Mouse (Mus musculus): Measurements from ENCODE around the gene Lpar1. TPM values are rescaled to one million over a fixed set of nuclear protein-coding genes. Genes with fewer than 3 reads are reported as not detected.

Lpar1 gene
- 51.9 and 59.1 TPM in 2 replicates for polyA plus RNA-seq (2014; fragmentation: Nextera tagmentation; extraction: Ambion mirVana)

- Histone ChIP-seq H3K4me1 (replicated peaks; ENCODE audit: control insufficient read depth, insufficient read depth, low read length) (0 out of 2 replicates have a peak, but pooled peaks cover 2% of the 10 kb centered on the region), H3K36me3 (ENCODE audit: control insufficient read depth, insufficient read depth, low read length) (no peaks in the 10 kb centered on the region), H3K4me2 (replicated peaks; ENCODE audit: low read depth, low read length) (peak within 1 kb of the TSS; percentile 92), H3K9ac (ENCODE audit: low read depth, low read length) (peak within 1 kb of the TSS; percentile 65), H3K27me3 (ENCODE audit: control insufficient read depth, insufficient read depth, low read length) (no peaks in the 10 kb centered on the region), H3K27ac (ENCODE audit: low read depth, low read length) (peak within 1 kb of the TSS; percentile 24; the same call in 1 of the 2 replicates), H3K9me3 (ENCODE audit: control insufficient read depth, low read length) (no peaks in the 10 kb centered on the region), H3K4me3 (ENCODE audit: low read depth, low read length) (peak within 1 kb of the TSS; percentile 69)
- WGBS: 4% methylated on average over 16 of the region's 19 CpGs
- peak; percentile 68 for ATAC-seq (ENCODE audit: low FRiP score)
- no peak for DNase-seq (ENCODE audit: low spot score)
Measured at GRCm38 (mm10) chr4:58553631-58554358, at the start of gene Lpar1. Gene Lpar1, minus strand, starts transcription at chr4:58553898.

GRCm38 (mm10) chr4:58585942-58586341, 32.2 kb upstream of the Lpar1 start:
- Histone ChIP-seq H3K9me3 (ENCODE audit: control insufficient read depth, low read length) (no peaks in the 10 kb centered on the region), H3K27me3 (ENCODE audit: control insufficient read depth, insufficient read depth, low read length) (no peaks in the 10 kb centered on the region), H3K4me2 (replicated peaks; ENCODE audit: low read depth, low read length) (no peak overlapping the region), H3K4me3 (ENCODE audit: low read depth, low read length) (no peak overlapping the region), H3K36me3 (ENCODE audit: control insufficient read depth, insufficient read depth, low read length) (no peaks in the 10 kb centered on the region), H3K9ac (ENCODE audit: low read depth, low read length) (no peak overlapping the region), H3K4me1 (replicated peaks; ENCODE audit: control insufficient read depth, insufficient read depth, low read length) (no peaks in the 10 kb centered on the region), H3K27ac (ENCODE audit: low read depth, low read length) (no peak overlapping the region)
- ATAC-seq (ENCODE audit: low FRiP score) (no peak), DNase-seq (ENCODE audit: low spot score) (no peak)
- 49% methylated on average over 2 of the region's 2 CpGs for WGBS

GRCm38 (mm10) chr4:58581191-58581590, 27.5 kb upstream of the Lpar1 start:
- H3K4me3 ChIP-seq (ENCODE audit: low read depth, low read length): no peak overlapping the region
- H3K36me3 ChIP-seq (ENCODE audit: control insufficient read depth, insufficient read depth, low read length): no peaks in the 10 kb centered on the region
- DNase-seq (ENCODE audit: low spot score) (no peak), ATAC-seq (ENCODE audit: low FRiP score) (no peak)
- H3K27me3 ChIP-seq (ENCODE audit: control insufficient read depth, insufficient read depth, low read length): no peaks in the 10 kb centered on the region
- no peak overlapping the region for H3K27ac ChIP-seq (ENCODE audit: low read depth, low read length)
- 89% methylated on average over 7 of the region's 7 CpGs for WGBS
- H3K4me1 ChIP-seq (replicated peaks; ENCODE audit: control insufficient read depth, insufficient read depth, low read length): no peaks in the 10 kb centered on the region
- no peak overlapping the region for H3K4me2 ChIP-seq (replicated peaks; ENCODE audit: low read depth, low read length)
- no peak overlapping the region for H3K9ac ChIP-seq (ENCODE audit: low read depth, low read length)
- H3K9me3 ChIP-seq (ENCODE audit: control insufficient read depth, low read length): no peaks in the 10 kb centered on the region

- H3K27me3 ChIP-seq (ENCODE audit: control insufficient read depth, insufficient read depth, low read length): no peaks in the 10 kb centered on the region
- no peak overlapping the region for H3K4me3 ChIP-seq (ENCODE audit: low read depth, low read length)
- ATAC-seq (ENCODE audit: low FRiP score) (no peak), DNase-seq (ENCODE audit: low spot score) (no peak)
- no peak overlapping the region for H3K9ac ChIP-seq (ENCODE audit: low read depth, low read length)
- no peaks in the 10 kb centered on the region for H3K9me3 ChIP-seq (ENCODE audit: control insufficient read depth, low read length)
- H3K4me2 ChIP-seq (replicated peaks; ENCODE audit: low read depth, low read length): no peak overlapping the region
- H3K36me3 ChIP-seq (ENCODE audit: control insufficient read depth, insufficient read depth, low read length): no peaks in the 10 kb centered on the region
- no peaks in the 10 kb centered on the region for H3K4me1 ChIP-seq (replicated peaks; ENCODE audit: control insufficient read depth, insufficient read depth, low read length)
- H3K27ac ChIP-seq (ENCODE audit: low read depth, low read length): no peak overlapping the region
- 87% methylated on average over 5 of the region's 5 CpGs for WGBS
Measured at GRCm38 (mm10) chr4:58580516-58580915, 26.8 kb upstream of the Lpar1 start.

- Histone ChIP-seq H3K27me3 (ENCODE audit: control insufficient read depth, insufficient read depth, low read length) (no peaks in the 10 kb centered on the region), H3K36me3 (ENCODE audit: control insufficient read depth, insufficient read depth, low read length) (no peaks in the 10 kb centered on the region), H3K4me3 (ENCODE audit: low read depth, low read length) (no peak overlapping the region), H3K9me3 (ENCODE audit: control insufficient read depth, low read length) (no peaks in the 10 kb centered on the region), H3K4me2 (replicated peaks; ENCODE audit: low read depth, low read length) (no peak overlapping the region), H3K9ac (ENCODE audit: low read depth, low read length) (no peak overlapping the region), H3K27ac (ENCODE audit: low read depth, low read length) (no peak overlapping the region), H3K4me1 (replicated peaks; ENCODE audit: control insufficient read depth, insufficient read depth, low read length) (no peaks in the 10 kb centered on the region)
- WGBS: 71% methylated on average over 10 of the region's 10 CpGs
- ATAC-seq (ENCODE audit: low FRiP score): no peak
- DNase-seq (ENCODE audit: low spot score): no peak
Measured at GRCm38 (mm10) chr4:58580098-58580497, 26.4 kb upstream of the Lpar1 start.

GRCm38 (mm10) chr4:58578488-58578887, 24.8 kb upstream of the Lpar1 start:
- Histone ChIP-seq H3K27ac (ENCODE audit: low read depth, low read length) (no peak overlapping the region), H3K4me2 (replicated peaks; ENCODE audit: low read depth, low read length) (no peak overlapping the region), H3K36me3 (ENCODE audit: control insufficient read depth, insufficient read depth, low read length) (no peaks in the 10 kb centered on the region), H3K27me3 (ENCODE audit: control insufficient read depth, insufficient read depth, low read length) (no peaks in the 10 kb centered on the region), H3K4me3 (ENCODE audit: low read depth, low read length) (no peak overlapping the region), H3K4me1 (replicated peaks; ENCODE audit: control insufficient read depth, insufficient read depth, low read length) (no peaks in the 10 kb centered on the region), H3K9me3 (ENCODE audit: control insufficient read depth, low read length) (no peaks in the 10 kb centered on the region), H3K9ac (ENCODE audit: low read depth, low read length) (no peak overlapping the region)
- WGBS: 35% methylated on average over 2 of the region's 2 CpGs
- DNase-seq (ENCODE audit: low spot score): peak; percentile 9
- ATAC-seq (ENCODE audit: low FRiP score): no peak

GRCm38 (mm10) chr4:58577382-58578048, 23.8 kb upstream of the Lpar1 start:
- WGBS: 55% methylated on average over 5 of the region's 5 CpGs
- Histone ChIP-seq H3K4me2 (replicated peaks; ENCODE audit: low read depth, low read length) (no peak overlapping the region), H3K9ac (ENCODE audit: low read depth, low read length) (no peak overlapping the region), H3K27ac (ENCODE audit: low read depth, low read length) (no peak overlapping the region), H3K4me3 (ENCODE audit: low read depth, low read length) (no peak overlapping the region), H3K4me1 (replicated peaks; ENCODE audit: control insufficient read depth, insufficient read depth, low read length) (no peaks in the 10 kb centered on the region), H3K9me3 (ENCODE audit: control insufficient read depth, low read length) (no peaks in the 10 kb centered on the region), H3K36me3 (ENCODE audit: control insufficient read depth, insufficient read depth, low read length) (no peaks in the 10 kb centered on the region), H3K27me3 (ENCODE audit: control insufficient read depth, insufficient read depth, low read length) (no peaks in the 10 kb centered on the region)
- DNase-seq (ENCODE audit: low spot score): no peak
- no peak for ATAC-seq (ENCODE audit: low FRiP score)

- WGBS: 88% methylated on average over 6 of the region's 6 CpGs
- ATAC-seq (ENCODE audit: low FRiP score): no peak
- no peaks in the 10 kb centered on the region for H3K27me3 ChIP-seq (ENCODE audit: control insufficient read depth, insufficient read depth, low read length)
Measured at GRCm38 (mm10) chr4:58575831-58576230, 22.1 kb upstream of the Lpar1 start.

GRCm38 (mm10) chr4:58574024-58574423, 20.3 kb upstream of the Lpar1 start:
- Histone ChIP-seq H3K27ac (ENCODE audit: low read depth, low read length) (no peak overlapping the region), H3K4me3 (ENCODE audit: low read depth, low read length) (no peak overlapping the region), H3K9ac (ENCODE audit: low read depth, low read length) (no peak overlapping the region), H3K9me3 (ENCODE audit: control insufficient read depth, low read length) (no peaks in the 10 kb centered on the region), H3K4me1 (replicated peaks; ENCODE audit: control insufficient read depth, insufficient read depth, low read length) (no peaks in the 10 kb centered on the region), H3K4me2 (replicated peaks; ENCODE audit: low read depth, low read length) (no peak overlapping the region), H3K36me3 (ENCODE audit: control insufficient read depth, insufficient read depth, low read length) (no peaks in the 10 kb centered on the region), H3K27me3 (ENCODE audit: control insufficient read depth, insufficient read depth, low read length) (no peaks in the 10 kb centered on the region)
- ATAC-seq (ENCODE audit: low FRiP score) (no peak), DNase-seq (ENCODE audit: low spot score) (no peak)
- 87% methylated on average over 6 of the region's 6 CpGs for WGBS

More at GRCm38 (mm10) chr4:58575831-58576230, 22.1 kb upstream of the Lpar1 start:
- Histone ChIP-seq H3K36me3 (ENCODE audit: control insufficient read depth, insufficient read depth, low read length) (no peaks in the 10 kb centered on the region), H3K4me3 (ENCODE audit: low read depth, low read length) (no peak overlapping the region), H3K9ac (ENCODE audit: low read depth, low read length) (no peak overlapping the region), H3K27ac (ENCODE audit: low read depth, low read length) (no peak overlapping the region), H3K4me2 (replicated peaks; ENCODE audit: low read depth, low read length) (no peak overlapping the region), H3K9me3 (ENCODE audit: control insufficient read depth, low read length) (no peaks in the 10 kb centered on the region), H3K4me1 (replicated peaks; ENCODE audit: control insufficient read depth, insufficient read depth, low read length) (no peaks in the 10 kb centered on the region)
- DNase-seq (ENCODE audit: low spot score): no peak

All from hindbrain, embryonic 11.5 days (tissue).